Mouse (Mus musculus) frontal cortex, postnatal 36 days (tissue): ENCODE results near the gene Adamts13.

Experiments used
- DNase-seq, 2 experiments: peaks; one replicate each; pipeline ENCODE4 v3.0.0; 2022; ENCODE audit warnings: low spot score in 2 of 2

The Adamts13 gene

DNA sequence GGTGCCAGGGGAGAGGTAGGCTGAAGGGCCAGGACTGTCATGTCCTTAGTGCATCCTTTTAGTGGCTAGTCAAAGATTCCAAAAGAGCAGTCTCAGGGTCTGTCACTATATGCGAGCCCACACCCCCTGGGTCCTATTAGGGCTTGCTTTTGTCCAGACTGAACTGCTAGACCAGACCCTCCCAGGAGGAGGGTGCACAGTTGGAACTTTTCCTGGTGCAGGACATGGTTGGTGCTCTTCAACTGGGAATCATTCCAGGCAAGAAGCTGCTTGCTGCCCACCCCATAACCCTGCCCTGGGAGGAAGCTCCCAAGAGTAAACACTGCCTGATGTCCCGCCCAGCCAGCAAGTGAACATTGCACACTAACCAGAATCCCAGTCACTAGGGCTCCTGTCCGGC is at the start of gene Adamts13:
TSS of gene Adamts13 (plus strand) at position 301 of the 400 bp plus-strand sequence.
- no peak for DNase-seq

DNA sequence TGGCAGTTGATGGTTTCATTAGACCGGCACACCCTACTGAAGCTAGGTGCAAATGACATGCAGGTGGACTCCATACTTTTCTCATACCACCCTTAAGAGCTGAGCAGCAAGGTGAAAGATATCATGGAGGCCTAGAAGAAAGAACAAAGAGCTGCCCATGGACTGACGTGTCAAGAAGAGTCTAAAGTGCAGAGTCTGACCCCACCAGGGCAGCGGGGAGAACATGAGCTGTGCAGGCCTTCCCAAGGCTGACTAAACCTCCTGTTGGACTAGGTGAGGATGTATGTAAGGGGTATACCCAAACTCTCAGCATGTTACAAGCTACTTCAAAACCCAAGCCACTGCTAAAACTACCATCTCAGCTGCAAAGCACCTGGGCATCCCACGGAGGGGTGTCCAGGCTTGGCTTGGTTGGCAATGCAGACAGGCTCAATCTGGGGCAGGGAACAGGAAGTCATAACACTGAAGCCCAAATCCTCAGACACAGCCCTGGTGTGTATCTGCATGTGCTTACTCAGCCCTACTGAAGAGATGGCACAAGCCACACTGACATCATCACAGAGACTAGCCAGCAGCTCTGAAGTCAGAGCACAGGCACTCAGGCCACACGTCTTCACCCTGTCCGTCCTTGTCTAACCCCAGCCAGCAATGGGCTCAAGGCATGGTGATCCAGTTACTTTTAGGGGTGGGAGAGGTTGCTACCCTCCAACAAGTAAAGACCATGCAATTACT is 45.3 kb upstream of the Adamts13 start:
- DNase-seq, result no peak

DNA sequence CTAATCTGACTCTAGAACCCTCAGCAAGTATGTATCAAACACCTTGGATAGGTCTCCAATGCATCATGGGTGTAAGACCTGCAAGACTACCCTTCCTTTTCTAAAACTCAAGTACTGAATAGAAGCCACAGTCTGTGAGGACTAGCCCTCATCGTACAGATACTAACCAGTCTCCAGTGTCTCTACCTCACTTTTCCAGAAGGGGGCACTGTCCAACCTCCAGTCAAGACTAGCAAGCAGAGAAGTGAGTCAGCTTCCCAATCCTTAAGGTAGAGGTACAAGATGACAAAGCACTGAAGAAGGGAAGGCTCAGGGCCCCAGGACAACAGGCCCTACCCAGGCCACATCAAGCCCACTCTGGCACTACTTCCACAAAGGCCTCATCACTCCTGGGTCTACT is 42.8 kb upstream of the Adamts13 start:
- DNase-seq, result peak; percentile 64 to 81

DNA sequence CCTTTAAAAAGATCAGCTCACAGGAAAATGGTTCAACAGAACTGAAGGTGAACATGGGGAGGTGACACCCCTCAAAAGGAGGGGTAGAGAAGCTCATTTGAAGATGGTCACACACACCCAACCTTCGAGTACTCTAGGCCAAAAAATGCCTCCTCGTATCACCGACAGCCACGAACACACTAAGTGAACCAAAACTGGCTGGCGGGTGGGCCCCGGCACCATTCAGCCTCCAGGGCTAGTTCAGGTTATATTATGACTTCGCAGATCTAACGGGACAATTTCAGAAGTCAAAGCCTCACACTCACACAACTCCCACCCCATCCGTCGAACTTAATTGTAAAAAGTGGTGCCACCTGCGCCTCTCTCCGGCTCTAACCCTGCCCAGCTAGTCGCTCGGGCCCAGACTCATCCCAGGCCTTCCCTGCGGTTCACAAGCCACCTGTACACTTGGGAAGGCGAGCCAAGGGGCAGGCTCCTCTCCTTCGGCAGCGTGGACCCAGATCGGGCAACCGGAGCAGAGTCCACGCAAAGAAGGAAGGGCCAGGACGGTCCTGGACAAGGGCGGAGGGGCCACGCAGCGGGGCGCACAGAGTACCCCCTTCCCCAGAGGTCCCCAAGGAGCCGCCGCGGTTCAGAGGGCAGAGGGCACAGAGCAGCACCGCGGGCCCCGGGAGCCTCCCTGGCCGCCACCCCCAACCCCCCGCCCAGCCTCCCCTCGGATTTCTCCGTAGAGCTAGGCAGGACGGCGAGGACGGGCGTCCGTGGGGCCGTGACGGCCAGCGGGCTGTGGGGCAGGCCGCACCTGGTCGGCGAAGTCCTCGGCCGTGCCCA is 40.5 kb upstream of the Adamts13 start:
- DNase-seq, result peak in 1 of 2 experiments; percentile 33

DNA sequence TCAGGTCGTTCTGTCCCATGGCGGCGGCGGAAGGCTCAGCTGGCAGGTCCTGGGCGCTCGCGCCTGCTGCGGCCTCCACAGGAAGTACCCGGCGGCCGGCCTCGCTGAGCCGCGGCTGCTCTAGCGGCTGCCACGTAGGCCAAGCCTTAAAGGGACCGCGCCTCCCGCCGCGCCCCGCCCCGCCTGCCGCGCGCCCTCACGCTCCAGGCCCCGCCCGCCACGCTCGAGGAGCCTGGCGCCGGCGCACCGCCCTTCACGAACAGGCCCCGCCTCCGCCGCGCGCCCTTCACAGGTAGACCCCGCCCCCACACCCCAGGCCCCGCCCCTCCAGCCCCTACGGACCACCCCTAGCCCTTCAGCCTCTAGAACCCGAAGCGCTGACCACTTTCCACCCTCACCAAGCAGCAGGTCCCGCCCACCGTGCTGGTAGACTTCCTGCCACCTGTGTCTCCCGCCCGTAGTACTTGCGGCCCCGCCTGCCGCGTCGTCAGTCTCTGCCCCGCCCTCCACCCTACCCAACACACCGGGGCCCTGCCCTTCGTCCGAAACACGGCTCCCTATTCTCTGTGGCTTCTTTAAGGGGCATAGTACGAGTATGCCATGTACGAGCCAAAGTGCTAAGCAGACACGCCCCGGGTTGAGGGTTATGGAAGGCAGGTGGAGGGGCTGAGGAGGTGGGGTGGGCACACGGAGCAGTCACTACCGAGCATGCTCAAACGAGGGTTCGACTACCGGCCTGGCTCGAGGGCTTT is 39.7 kb upstream of the Adamts13 start, which contains the start of the genes Surf4 and Stkld1:
TSS of gene Surf4 (minus strand) at position 625 of the 752 bp plus-strand sequence.
TSS of gene Stkld1 (plus strand) at position 744 of the 752 bp plus-strand sequence.
- DNase-seq, result peak; percentile 88 to 94

DNA sequence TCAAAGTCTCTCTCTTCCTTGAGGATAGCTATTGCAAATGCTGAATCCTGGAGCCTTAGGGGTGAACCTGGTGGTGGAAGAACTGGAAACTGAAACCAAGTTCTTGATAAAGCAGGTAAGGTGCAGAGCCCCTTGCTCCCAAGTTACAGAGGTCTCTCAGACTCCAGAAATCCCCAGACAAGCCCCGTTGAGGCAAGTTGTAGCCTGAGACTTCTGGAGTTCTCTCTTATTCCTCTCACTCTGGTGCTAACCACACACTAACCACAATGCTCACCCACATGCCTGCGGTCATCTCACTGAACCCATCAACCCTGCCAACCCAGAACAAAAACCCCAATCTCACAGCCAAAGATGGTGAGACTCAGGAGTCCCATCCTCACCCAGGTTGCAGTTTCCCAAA is 37.9 kb upstream of the Adamts13 start:
- no peak for DNase-seq

DNA sequence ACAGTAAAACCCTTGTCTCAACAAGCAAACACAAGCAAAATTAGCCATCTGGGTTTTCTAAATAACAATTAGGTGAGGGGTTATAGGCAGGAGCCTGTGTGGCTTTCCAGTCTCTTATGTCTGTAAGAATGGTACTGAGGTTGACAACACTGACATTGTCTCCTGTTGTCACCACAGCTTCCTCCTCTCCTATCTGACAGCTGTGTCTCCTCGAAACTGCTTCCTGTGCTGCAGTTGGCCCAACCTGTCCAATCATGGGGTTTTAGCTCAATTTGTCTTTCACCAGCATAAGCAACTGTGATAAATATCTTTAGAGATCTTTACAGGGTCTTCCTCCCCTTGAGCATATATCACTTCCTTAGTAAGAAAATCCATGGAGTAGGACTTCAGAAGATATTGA is 36.8 kb upstream of the Adamts13 start:
- no peak for DNase-seq

DNA sequence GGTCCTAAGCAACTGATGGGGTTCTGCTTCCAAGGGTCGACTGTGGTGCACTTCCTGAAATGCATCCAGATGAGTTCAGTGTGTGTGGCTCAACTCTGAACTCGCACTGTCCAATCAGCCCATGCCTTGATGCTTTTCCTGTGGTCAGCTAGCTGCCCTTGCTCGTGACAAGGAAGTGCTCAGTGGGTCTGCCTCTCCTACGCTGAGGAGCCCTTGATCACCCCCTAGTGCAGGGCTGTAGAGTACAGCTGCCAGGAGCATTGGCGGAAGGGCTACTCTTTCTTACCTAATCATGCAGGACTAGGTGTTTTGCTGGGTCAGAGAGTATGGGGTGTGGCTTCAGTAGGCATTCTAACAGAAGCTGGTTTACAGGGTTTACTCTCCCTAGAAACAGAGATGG is 31.7 kb upstream of the Adamts13 start:
- DNase-seq, result no peak

DNA sequence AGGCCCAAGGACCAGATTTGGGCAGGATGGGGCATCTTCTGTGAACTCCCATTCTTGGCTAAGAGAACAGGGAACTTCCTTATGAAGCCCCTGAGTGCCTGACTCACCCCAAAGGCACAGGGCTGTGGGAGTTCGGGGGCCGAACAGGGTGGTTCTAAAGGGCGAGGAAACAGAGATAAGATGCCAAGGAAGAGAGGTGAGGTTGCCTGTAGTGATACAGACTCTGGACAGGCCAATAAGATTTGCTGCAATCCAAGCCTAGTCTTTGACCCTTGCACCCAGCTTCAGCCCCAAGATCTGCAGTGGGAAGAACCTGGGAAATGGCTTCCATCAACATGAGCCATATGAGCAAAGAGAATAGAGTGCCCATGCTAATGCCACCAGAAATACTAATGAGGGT is 30.0 kb upstream of the Adamts13 start:
- DNase-seq, result no peak

DNA sequence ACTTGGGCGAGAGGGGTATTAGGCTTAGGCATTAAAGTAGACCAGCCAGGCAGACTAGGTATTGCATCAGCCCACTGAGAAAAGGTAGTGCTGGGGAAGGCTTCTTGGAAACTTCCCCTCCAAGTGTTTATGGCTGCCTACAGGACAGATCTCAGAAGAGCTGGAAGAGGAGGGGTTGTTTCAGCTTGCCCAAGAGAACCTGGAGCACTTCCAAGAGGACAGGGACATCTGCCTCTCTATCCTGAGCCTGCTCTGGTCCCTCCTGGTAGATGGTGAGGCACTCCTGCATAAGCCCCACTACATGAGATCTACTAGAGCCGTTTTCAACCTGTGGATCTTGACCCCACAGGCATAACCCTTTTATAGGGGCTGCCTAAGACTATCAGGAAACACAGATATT is 22.8 kb upstream of the Adamts13 start:
- no peak for DNase-seq

DNA sequence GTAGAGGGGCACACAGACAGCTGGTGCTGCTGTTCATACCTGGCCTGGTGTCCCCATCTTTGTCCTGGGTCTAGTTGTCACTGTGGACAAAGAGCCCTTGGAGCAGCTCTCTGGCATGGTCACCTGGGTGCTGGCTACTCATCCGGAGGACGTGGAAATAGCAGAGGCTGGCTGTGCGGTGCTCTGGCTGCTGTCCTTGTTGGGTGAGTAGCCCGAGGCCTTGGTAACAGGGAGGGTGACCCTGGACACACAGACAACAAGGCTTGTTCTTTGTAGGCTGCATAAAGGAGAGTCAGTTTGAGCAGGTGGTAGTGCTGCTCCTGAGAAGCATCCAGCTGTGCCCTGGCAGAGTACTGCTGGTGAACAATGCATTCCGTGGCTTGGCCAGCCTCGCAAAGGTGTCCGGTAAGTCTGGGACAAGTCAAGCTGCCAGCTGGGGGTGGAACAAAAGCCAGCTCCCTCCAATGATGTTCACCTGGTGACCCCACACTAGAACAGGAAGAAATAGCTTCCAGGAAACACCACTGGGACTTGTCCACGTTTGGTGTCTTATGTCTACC is 21.8 kb upstream of the Adamts13 start:
- DNase-seq, result no peak

DNA sequence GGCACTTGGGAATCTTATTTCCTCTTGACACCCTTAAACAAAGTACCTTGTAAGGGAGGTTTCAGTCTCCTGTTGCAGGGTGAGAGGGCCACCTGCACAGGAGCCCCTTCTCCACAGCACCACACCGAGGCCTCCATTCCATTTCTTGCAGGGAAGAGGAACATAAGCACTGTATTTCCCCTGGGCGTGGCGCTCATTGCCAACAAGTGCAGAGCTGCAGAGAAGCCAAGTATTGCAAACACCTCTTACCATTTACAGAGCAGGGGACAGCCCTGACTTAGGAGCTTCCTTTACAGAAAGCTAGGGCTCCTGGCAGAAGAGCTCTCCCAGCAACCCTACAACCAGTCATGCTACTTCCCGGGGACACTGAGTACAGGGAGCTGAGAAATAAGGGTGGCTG is 21.0 kb upstream of the Adamts13 start:
- DNase-seq, result no peak

DNA sequence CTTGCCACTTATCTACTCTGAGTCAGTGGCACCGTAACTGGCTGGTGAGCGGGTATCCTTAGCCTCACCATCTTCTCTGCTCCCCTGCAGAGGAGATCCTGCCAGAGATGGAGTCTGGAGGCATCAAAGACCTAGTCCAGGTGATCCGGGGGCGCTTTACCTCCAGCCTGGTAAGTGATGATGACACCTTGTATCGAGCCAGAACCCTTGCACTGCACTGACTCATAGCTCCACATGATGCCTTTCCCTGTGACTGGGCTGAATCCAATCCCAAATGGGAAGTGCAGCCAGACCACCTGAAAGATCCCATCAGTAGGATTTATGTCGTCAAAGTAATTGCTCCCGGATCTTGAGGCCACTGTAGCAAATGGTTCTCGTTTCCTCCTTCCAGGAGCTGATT is 20.4 kb upstream of the Adamts13 start:
- DNase-seq, result no peak

DNA sequence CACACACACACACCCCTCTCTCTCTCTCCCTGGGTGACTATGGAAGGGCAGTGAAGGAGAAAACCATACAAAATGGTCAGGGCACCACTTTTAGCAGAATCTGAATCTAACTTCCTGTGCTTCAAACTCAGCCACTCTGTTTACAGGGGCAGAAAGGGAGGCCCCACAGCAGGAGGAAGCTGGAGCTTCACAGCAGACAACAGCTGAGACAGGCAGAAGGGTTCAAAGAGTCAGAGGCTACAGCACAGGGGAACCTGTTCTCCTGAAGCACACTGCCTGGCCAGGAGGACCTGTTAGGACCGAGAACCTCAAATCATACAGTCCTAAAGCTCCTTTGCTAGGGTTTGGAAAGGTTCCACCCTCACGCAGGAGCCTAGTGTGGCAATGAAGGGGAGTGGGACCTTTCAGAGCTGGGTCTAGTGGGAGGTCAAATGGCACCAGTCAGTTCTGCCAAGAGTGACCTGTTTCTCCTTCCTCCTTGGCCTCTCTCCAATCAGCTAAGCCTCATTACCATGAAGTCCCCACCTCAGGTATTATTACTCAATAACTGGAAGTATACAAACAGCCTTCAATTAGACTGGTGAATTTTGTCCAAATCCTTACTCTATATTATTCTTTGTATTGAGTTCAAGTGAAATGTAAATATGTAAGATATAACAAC is 18.4 kb upstream of the Adamts13 start:
- DNase-seq, result no peak

DNA sequence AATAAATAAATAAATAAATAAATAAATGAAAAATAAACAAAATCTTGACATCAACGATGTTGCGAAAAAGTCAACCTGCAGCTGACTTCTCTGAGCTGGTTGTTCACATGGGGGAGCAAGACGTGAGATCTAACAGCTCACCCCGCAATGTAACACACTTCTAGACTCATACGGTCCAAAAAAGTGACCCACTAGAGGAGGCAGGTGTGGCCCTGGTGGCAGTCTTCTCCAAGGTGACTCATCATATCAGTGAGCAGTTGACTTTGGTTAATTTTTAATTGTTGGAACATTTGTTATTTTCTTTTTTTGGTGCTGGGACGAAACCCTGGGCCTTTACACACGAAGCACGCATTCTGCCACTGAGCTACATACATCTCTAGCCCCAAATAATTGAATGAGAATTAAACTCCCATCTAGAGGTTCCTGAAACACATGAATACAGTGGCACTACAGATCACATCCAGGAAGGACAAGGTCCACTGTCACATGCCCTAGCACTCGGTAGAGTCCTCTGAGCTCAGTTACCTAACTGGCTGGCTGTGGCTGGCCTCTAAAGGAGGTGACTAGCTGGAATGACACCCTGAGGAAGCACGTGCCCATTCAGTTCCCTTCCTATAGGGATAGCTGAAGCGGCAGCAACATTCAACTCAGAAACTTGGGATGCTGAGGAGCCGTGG is 16.3 kb upstream of the Adamts13 start:
- DNase-seq, result no peak

DNA sequence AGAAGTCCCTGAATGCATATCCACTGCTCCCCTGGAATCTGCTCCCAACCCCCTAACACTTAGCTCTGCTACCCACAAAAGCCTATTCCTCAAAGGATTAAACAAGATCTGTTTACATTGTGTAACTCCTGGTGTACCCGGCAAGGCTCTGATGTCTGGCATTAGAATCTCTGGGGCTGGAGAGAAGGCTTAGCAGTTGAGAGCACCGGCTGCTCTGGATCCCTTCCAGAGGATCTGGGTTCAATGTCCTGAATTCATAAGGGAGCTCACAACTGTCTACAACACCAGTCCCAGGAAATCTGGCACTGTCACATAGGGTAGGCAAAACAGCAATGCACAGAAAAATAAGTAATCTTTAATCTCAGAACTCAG is 15.7 kb upstream of the Adamts13 start:
- no peak for DNase-seq

DNA sequence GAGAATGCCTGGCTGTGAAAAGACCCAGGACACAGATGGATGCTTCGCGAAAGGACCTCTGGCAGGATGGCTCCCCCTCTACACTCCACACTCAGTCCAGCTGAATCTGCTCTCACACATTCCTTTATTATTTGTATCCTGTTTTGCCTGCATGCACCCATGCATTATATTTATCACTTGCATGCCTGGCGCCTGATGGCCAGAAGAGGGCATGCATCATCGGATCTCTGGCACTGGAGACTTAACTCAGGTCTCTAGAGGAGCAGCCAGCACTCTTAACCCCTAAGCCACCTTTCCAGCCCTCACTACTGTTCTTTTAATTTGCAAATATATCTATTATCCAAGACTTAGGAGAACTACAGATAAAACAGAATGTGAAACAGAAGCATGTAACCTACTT is 12.5 kb upstream of the Adamts13 start:
- DNase-seq, result no peak

DNA sequence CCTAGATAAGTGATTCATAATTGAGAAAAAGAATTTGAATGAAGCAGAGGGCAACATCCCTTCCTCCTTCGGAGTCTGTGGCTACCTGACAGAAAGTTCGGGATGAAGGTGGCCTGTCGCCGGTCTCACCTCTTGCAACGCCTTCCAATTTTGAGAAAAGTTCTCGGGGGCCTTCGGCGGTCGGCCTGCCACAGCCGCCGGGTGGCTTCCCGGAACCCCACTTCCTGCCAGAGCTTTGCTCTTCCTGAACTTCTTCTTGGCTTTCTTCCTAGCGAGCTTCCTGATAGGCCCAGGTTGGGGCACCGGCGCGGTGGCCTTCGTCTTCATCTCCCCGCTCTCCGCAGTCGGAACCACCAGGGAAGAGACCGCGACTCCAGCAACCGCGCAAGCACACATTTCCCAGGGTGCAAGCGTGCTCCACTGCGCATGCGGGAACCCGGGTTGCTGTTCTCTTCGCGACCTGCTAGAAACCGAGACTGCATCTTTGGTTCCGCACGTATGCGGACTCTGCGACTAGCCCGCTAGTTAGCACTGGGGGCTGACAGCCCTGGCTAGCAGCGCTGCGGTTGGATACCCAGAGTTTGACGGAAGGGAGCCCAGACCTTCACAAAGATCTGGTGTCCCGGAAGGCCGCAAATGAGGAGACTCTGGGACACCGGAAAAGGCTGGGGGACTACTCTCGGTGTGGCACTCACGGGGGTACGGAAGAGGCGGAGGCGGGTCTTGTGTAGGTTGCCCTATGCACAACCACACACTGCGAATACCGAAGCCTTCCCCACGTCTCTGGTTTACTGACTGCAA is 9.1 kb upstream of the Adamts13 start, which contains the start of gene Rexo4:
TSS of gene Rexo4 (minus strand) at position 464 of the 801 bp plus-strand sequence.
- DNase-seq, result peak; percentile 97

DNA sequence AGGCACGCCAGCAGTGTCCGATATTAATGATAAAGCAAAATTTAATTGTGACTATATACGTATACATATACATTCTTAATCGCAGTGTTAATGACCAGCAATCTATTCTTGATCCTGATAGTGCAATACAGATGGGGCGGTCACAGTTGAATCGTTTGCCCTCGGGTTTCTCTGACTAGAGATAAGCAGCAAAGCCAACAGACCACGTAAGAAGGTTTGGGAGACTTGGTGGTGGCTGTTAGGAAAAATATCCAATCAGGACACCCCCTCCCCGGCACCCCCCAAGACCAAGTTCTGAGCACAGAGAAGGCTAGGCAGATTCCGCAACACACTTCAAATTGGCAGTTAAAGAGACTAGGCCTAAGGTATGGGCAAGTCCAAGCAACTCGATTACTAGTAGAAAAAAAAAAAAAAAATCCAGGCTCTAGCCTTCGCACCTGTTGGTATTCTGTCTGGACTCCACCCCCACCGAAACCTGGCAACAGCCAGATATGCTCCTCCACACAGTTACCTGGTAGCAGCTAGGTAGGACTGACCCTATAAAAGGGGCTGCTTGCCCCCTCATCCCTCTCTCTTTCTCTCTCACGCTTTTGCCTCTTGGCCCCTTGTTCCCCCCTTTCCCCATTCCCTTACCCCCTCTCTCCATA is 8.4 kb upstream of the Adamts13 start:
- DNase-seq, result no peak
